Mouse (Mus musculus) telencephalon, adult 2 months (tissue): ENCODE data around the gene Foxr1.
"Not testable (repeated sequence)": the region's sequence is repeated elsewhere in the genome, so short reads cannot be mapped to it uniquely, and the experiment has no call there.

Experiments
- DNase-seq: peaks from one replicate; pipeline ENCODE4 v3.0.0-alpha.2; 2011; ENCODE audit warnings: low read depth, low spot score

The Foxr1 gene

GRCm38 (mm10) chr9:44417156-44417891, 23.6 kb downstream of the Foxr1 start:
- no peak for DNase-seq

GRCm38 (mm10) chr9:44412781-44413180, 28.2 kb downstream of the Foxr1 start:
- no peak for DNase-seq

DNA sequence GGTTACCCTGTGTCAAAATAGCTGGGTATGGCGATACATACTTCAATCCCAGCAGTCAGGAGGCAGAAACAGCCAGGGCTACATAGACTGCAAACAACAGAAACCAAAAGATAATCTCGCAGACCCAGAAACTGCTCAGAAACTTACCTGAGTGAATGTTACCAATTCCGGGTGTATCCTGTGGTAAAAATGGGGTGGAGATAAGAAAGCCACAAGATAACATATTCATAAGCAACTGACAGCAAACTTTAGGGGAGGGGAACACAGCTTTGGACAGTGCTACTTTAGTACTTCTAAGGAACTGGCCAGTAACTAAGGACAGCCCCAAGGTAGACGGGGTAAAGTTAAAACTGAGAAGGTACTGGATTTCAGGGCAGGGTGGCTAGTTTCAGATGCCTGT, 28.6 kb downstream of the Foxr1 start:
- DNase-seq = no peak

DNA sequence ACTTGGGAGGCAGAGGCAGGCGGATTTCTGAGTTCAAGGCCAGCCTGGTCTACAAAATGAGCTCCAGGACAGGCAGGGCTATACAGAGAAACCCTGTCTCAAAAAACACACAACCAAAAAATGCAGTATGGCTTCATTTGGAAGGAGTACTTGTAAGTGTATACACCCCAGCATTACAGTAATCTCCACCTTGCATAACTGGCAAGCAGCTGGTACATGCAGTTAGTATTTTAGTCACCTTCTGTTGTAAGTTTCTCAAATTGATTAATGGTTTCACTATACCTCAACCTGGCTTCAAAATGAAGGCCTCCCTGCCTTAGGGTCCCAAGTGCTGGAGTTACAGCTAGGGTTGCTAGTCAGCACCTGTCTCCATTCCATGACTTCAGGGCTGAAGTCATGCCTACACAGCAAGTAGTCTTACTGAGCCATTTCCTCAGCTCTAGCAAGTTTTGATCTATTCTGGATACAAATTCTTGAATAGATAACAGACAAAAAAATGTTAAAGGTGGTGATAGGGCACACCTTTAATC, 29.3 kb downstream of the Foxr1 start:
- no peak for DNase-seq

- no peak for DNase-seq
Measured at GRCm38 (mm10) chr9:44410647-44411336, 30.1 kb downstream of the Foxr1 start.

DNA sequence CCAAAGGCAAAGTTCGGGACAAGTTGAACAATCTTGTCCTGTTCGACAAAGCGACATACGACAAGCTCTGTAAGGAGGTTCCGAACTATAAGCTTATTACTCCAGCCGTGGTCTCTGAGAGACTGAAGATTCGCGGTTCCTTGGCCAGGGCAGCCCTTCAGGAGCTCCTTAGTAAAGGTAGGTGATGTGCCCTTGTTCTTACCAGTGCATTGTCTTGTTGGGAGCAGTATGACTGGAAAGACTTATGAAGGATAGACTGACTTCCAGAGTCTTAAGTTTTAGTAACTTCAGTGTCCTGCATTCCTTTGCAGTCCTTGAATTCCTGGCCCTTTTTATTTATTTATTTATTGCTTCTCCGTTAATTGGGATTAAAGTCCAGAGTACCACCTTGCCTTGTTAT, 32.2 kb downstream of the Foxr1 start:
- not testable (repeated sequence) for DNase-seq

DNA sequence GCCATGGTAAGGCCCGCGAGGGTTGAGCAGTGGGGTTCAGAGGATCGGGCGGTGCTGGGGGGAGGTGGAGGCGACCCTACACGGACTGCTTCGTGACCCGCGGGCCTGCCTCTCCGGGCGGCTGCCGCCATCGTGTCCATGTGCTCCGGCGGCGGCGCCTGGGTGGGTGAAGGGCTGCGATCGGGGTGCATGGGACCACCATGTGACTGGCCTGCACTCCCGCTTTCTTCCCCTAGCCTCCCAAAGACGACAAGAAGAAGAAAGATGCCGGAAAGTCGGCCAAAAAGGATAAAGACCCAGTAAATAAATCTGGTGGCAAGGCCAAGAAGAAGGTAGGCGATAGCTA, 33.2 kb downstream of the Foxr1 start:
- no peak for DNase-seq

- DNase-seq = peak; percentile 96
Measured at GRCm38 (mm10) chr9:44406906-44407751, 33.8 kb downstream of the Foxr1 start, which contains the start of the genes Rps25 and Trappc4. Gene Rps25, plus strand, starts transcription at chr9:44407139. Gene Trappc4, minus strand, starts transcription at chr9:44407600.

GRCm38 (mm10) chr9:44405011-44405410, 35.9 kb downstream of the Foxr1 start:
- no peak for DNase-seq

GRCm38 (mm10) chr9:44401081-44401480, 39.9 kb downstream of the Foxr1 start:
- DNase-seq = no peak

GRCm38 (mm10) chr9:44399795-44400114, 41.2 kb downstream of the Foxr1 start:
- no peak for DNase-seq

DNA sequence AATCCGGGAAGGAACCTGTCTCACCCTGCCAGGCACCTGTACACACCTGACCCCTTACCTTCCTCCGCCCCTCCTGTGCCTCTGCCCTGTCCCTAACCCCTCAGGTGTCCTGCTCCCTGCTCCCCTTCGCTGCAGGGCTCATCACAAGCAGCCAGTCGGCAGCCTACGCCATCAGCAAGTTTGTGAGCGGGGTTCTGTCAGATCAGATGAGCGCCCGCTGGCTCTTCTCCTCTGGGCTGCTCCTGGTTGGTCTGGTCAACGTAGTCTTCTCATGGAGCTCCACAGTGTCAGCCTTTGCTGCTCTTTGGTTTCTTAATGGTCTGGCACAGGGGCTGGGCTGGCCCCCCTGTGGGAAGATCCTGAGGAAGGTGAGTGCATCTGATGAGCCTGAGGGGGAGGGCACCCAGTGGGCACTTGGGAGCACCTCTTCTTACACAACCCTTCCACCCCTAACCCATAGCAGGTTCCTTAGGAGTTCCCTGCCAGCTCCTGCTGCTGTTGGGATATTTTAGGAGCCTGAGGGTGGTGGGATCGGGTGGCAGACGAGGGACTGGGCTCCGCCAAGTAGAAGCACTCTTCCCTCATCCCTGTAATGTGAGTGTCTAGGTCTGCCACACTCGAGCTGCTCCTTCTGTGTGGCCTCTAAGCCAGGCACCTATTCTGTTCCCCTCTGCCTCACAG, 41.7 kb downstream of the Foxr1 start:
- DNase-seq = no peak

DNA sequence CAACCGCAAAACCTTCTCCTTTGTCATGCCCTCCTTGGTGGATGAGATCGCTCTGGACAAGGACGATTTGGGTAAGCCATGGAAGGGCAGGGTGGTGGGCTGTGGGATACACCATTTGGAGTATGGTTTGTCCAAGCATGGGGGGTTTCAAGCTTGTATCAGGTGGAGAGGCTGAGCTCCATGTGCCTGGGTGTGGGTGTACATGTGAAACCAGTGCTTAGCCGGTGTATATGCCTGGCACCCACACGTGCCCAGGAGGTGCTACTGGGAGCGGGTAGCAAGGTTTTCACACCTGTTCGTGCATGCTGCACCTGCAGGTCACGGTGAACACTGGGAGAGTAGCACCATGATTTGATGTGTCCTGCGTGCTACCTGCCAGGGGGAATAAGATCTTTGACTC, 42.4 kb downstream of the Foxr1 start:
- DNase-seq = no peak

DNA sequence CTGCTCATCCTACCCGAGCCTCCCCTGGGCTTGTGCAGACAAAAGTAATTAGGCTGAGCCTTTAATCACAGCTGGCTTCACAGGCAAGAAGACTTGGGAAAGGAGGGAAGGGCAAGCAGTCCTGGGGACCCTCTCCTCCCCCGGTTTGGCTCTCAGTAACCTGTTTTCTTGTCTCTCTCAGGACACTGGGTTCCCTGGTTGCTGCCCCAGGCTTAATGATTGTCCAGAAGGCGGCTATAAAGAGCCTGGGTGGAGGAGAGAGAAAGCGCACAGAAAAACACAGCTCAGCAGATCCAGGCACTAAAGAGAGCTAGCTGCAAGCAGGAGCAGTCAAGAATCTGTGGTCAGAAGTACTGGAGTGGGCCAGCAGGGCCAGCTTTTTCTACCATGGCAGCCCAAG, 42.8 kb downstream of the Foxr1 start:
- no peak for DNase-seq

- peak; percentile 98 for DNase-seq
Measured at GRCm38 (mm10) chr9:44396684-44397411, 44.1 kb downstream of the Foxr1 start, which contains the start of gene Slc37a4. Gene Slc37a4, plus strand, starts transcription at chr9:44396852.

- DNase-seq = no peak
Measured at GRCm38 (mm10) chr9:44391466-44391865, 49.5 kb downstream of the Foxr1 start.

GRCm38 (mm10) chr9:44389273-44389672, 51.7 kb downstream of the Foxr1 start:
- no peak for DNase-seq

GRCm38 (mm10) chr9:44387221-44387620, 53.7 kb downstream of the Foxr1 start:
- DNase-seq = no peak

DNA sequence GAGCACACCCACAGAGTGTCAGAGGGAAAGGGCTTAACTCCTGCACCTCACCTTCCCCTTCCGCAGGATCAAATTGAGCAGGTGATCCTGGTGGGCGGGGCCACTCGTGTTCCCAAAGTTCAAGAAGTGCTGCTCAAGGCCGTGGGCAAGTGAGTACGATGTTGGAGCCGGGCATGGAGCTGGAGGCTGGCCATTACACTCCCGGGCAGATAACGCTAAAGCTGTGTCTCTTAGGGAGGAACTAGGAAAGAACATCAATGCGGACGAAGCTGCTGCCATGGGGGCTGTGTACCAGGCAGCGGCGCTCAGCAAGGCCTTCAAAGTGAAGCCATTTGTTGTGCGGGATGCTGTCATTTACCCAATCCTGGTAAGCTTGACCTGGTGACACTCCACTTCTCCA, 56.3 kb downstream of the Foxr1 start:
- DNase-seq = no peak
